Mouse (Mus musculus) fat pad, adult 2 months (tissue): ENCODE measurements around the gene Kcnrg.
"Not testable (repeated sequence)": the region's sequence is repeated elsewhere in the genome, so short reads cannot be mapped to it uniquely, and the experiment has no call there.

Source experiments
- DNase-seq: peaks from one replicate; pipeline ENCODE4 v3.0.0-alpha.2; 2011; ENCODE audit warnings: low read depth, low spot score; ENCODE audit errors: extremely low read depth

Gene Kcnrg

GRCm38 (mm10) chr14:61607157-61607556 lies at the start of gene Kcnrg:
Kcnrg (plus strand) TSS chr14:61607457.
- DNase-seq: no peak

DNA sequence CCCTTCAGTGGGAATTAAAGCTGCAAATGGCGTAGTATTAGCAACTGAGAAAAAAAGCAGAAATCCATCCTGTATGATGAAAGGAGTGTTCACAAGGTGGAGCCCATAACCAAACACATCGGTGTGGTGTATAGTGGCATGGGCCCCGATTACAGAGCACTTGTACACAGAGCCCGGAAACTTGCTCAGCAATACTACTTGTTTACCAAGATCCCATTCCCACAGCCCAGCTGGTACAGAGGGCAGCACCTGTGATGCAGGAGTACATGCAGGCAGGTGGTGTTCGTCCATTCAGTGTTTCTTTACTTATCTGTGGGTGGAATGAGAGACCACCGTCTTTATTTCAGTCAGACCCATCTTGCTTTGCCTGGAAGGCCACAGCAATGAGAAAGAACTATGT lies 48.4 kb upstream of the Kcnrg start:
- no peak for DNase-seq

GRCm38 (mm10) chr14:61559856-61560255 lies 47.4 kb upstream of the Kcnrg start:
- DNase-seq: peak; percentile 78

DNA sequence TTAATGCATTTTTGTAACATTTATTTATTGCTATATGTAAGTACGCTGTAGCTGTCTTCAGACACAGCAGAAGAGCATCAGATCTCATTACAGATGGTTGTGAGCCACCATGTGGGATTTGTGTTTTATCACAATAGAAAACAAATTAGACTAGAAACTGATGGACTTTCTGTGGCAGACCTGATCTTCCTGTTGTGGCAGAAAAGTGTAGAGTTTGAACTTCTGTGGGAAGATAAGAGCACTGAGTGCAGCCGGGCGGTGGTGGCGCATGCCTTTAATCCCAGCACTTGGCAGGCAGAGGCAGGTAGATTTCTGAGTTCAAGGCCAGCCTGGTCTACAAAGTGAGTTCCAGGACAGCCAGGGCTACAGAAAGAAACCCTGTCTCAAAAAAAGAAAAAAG lies 41.0 kb upstream of the Kcnrg start:
- not testable (repeated sequence) for DNase-seq

DNA sequence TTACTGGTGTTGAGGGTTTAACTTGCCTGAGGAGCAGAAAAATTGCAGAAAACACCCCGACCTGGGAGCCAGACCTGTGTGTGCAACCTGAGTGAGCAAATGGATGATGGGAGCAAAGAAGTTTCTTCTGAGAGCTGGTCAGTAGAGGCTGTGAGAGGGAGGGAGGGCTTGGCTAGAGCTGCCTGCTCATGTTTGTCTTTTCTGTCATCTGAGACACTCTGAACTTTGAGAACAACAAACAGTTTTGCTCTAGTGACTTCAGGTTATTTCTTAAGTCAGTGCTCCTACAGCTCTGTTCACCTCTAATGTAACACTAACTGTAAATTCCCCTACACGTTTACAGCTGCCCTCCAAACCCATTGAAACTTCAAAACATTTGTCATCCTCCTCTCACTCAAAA lies 37.9 kb upstream of the Kcnrg start:
- DNase-seq: no peak

- no peak for DNase-seq
Observed at GRCm38 (mm10) chr14:61571366-61571765, 35.9 kb upstream of the Kcnrg start.

DNA sequence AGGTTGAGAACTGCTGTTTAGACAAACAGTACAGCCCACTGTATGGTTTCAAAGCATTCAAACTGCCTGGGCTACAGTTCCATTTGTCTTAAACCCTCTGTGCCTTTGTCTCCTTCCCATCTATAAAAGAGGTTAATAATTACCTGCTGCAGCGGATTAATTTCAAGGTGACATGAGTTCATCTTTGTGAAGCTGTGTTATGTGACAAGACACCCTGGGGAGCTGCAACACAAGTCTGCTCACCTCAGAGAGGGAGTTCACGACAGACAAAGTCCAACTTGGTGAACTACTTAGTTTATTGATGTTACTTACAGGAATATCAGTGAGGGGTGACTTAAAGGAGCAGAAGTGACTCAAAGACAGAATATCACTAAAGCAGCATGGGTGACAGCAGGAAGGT lies 35.1 kb upstream of the Kcnrg start:
- DNase-seq: no peak

DNA sequence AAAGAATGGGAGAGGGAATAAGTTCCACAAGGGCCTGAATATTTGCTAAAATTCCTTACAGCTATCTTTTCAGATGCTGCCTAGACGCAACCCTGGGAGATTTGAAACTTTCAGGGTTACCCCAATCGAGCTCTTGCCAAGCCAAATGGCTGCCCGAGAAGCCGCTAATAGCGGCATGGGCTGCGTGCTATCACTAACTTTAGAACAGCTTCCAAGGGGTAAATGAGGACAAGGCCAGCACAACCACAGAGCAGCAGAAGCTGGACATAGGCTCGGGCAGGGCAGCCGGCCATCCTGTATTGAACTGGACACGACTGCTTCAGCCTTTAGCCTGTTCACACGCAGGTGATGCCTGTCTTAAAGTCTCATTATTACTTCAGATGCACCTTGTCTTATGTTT lies 32.2 kb upstream of the Kcnrg start:
- no peak for DNase-seq

GRCm38 (mm10) chr14:61575941-61576340 lies 31.3 kb upstream of the Kcnrg start:
- no peak for DNase-seq

- no peak for DNase-seq
Observed at GRCm38 (mm10) chr14:61589288-61590065, 17.8 kb upstream of the Kcnrg start.

- DNase-seq: peak; percentile 54
Observed at GRCm38 (mm10) chr14:61596719-61597426, 10.4 kb upstream of the Kcnrg start.

- no peak for DNase-seq
Observed at GRCm38 (mm10) chr14:61597968-61598367, 9.3 kb upstream of the Kcnrg start, which contains the start of gene Trim13. Trim13 (plus strand) TSS chr14:61598247.

GRCm38 (mm10) chr14:61599057-61599806 lies 8.0 kb upstream of the Kcnrg start:
- DNase-seq: peak; percentile 21

GRCm38 (mm10) chr14:61601348-61601747 lies 5.9 kb upstream of the Kcnrg start:
- no peak for DNase-seq

- DNase-seq: no peak
Observed at GRCm38 (mm10) chr14:61603069-61603755, 4.0 kb upstream of the Kcnrg start.

DNA sequence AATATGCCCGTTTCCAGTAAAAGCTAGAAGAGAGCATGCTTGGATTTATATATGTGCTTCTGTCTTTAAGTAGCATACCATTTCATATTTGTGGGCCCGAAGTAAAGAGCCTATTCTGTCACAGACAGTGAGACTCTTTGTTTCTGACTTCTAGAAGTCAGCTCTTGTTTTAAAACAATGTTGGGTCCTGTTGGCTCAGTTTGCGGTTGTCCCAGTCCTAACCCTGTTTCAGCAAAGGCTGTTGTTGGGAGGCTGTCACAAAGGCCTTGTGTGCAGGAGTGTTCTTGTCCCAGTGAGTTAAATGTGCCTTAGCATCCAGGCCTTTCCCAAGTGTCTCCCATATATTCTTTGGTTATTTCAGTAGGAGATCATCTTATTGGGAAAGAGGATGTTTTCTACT lies 3.2 kb upstream of the Kcnrg start:
- DNase-seq: no peak

- not testable (repeated sequence) for DNase-seq
Observed at GRCm38 (mm10) chr14:61606088-61606487, 1.2 kb upstream of the Kcnrg start.

DNA sequence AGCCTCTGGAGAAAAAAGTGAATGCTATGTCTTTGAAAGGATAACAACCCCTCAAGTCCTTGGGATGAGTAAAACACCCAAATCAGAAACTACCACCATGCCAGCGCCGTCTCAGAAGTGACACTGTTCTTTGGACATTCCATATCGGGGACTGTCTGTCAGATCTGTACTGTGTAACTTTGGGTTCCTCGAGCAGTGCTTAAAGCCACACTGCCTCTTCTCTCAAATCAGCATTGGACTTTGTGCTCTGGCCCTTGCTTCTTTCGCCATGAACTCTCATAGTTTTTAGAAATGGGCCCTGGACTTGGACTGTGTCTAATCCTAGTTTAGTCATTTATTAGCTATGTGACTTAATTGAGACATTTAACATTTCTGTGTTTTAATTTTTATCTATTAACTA lies 4.5 kb downstream of the Kcnrg start:
- DNase-seq: no peak

DNA sequence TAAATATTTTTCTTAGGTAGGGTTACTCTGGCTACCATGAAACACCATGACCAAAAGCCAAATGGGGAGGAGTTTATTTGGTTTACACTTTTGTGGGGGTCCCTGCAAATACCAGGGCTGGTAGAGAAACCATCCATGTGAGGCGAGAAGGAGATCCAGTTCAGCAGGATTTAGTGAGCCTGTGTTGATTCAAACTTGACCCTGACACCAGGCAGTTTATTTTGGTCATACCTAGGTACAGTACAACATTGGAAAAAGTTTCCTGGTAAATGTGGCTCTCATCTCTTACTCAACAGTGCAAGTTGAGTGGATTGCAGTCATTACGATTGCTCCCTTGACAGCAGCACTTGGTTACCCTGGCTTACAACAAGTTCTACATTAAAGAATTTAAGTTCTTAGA lies 6.1 kb downstream of the Kcnrg start:
- no peak for DNase-seq

DNA sequence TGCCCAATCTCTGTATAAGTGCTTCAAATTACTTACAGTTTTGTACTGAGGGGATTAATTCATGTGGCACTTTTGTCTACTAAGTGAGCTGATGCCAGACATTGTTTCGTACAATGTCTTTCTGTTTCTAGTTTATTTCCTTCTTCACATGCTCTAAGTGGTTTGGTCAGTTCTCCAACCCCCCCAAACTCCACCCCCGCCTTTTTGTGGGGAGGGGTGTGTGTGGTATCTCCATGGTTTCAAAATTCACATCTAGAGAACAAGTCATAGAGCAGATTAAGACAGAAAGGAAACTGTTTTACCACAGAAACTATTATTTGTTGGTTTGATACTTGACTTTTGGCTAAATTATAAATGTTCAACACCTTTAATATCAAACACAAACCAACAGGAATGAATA lies 13.1 kb downstream of the Kcnrg start:
- no peak for DNase-seq

DNA sequence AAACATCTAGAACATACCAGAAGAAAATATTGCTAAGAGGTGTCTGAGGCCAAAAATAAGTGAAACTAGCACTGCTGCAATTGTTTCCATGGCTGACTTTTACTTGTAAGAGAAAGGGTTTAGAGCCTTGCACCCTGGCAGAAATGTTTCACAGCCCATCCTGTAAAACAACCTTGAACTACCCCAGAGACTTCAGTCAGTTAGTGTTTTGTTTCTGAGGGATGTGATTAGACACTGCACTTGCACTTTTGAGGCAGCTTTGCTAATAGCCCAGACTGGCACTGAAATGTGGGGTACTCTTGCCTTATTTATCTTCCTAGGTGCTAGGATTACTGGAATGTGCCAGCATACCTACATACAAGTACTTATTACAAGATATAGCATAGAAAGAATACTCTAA lies 28.7 kb downstream of the Kcnrg start:
- no peak for DNase-seq
